Mouse (Mus musculus): ENCODE measurements around the gene Ankrd27. TPM values are rescaled to one million over a fixed set of nuclear protein-coding genes. Genes with fewer than 3 reads are reported as not detected.

The Ankrd27 gene
- polyA plus RNA-seq, 1 experiment from 2014 or later = 15.6 TPM

- 63% methylated on average over 3 of the region's 3 CpGs for WGBS
- H3K36me3 ChIP-seq = no peaks in the 10 kb centered on the region
- no peaks in the 10 kb centered on the region for H3K27me3 ChIP-seq (replicated peaks)
- H3K4me1 ChIP-seq = peaks cover 6% of the 10 kb centered on the region
- H3K9me3 ChIP-seq = 0 out of 2 replicates have a peak, but pooled peaks cover 2% of the 10 kb centered on the region
- no peak overlapping the region for H3K4me2 ChIP-seq
- H3K4me3 ChIP-seq = no peak overlapping the region
- no peak overlapping the region for H3K9ac ChIP-seq
- no peak for ATAC-seq (ENCODE audit: extremely low read depth, insufficient number of reproducible peaks, low FRiP score, low TSS enrichment)
- no peak overlapping the region for H3K27ac ChIP-seq (replicated peaks)
These were observed 95.5 kb downstream of the Ankrd27 start for GRCm38 (mm10) chr7:35681559-35681958.

GRCm38 (mm10) chr7:35683409-35684122 is 97.5 kb downstream of the Ankrd27 start:
- Histone ChIP-seq H3K27ac (replicated peaks) (no peak overlapping the region), H3K4me1 (peaks cover 22% of the 10 kb centered on the region), H3K9ac (no peak overlapping the region), H3K9me3 (0 out of 2 replicates have a peak, but pooled peaks cover 2% of the 10 kb centered on the region), H3K36me3 (no peaks in the 10 kb centered on the region), H3K4me3 (no peak overlapping the region), H3K27me3 (replicated peaks) (no peaks in the 10 kb centered on the region), H3K4me2 (no peak overlapping the region)
- 85% methylated on average over 6 of the region's 6 CpGs for WGBS
- ATAC-seq (ENCODE audit: extremely low read depth, insufficient number of reproducible peaks, low FRiP score, low TSS enrichment) = no peak

- H3K9me3 ChIP-seq = 0 out of 2 replicates have a peak, but pooled peaks cover 2% of the 10 kb centered on the region
- H3K36me3 ChIP-seq = peaks cover 15% of the 10 kb centered on the region
- H3K27me3 ChIP-seq (replicated peaks) = no peaks in the 10 kb centered on the region
- no peak overlapping the region for H3K27ac ChIP-seq (replicated peaks)
- WGBS = 61% methylated on average over 11 of the region's 11 CpGs
- H3K4me3 ChIP-seq = no peak overlapping the region
- peaks cover 22% of the 10 kb centered on the region for H3K4me1 ChIP-seq
- H3K4me2 ChIP-seq = peak overlapping the region; percentile 63
- no peak for ATAC-seq (ENCODE audit: extremely low read depth, insufficient number of reproducible peaks, low FRiP score, low TSS enrichment)
- H3K9ac ChIP-seq = peak overlapping the region; percentile 50
These were observed 100.2 kb downstream of the Ankrd27 start for GRCm38 (mm10) chr7:35686216-35686615.

- Histone ChIP-seq H3K9me3 (no peaks in the 10 kb centered on the region), H3K4me2 (peak overlapping the region; percentile 63), H3K4me3 (peak overlapping the region; percentile 28), H3K9ac (peak overlapping the region; percentile 50), H3K36me3 (peaks cover 15% of the 10 kb centered on the region), H3K27ac (replicated peaks) (no peak overlapping the region), H3K27me3 (replicated peaks) (no peaks in the 10 kb centered on the region), H3K4me1 (peaks cover 22% of the 10 kb centered on the region)
- ATAC-seq (ENCODE audit: extremely low read depth, insufficient number of reproducible peaks, low FRiP score, low TSS enrichment) = no peak
- 21% methylated on average over 13 of the region's 13 CpGs for WGBS
These were observed 100.7 kb downstream of the Ankrd27 start for GRCm38 (mm10) chr7:35686756-35687155.

GRCm38 (mm10) chr7:35687229-35687628 is 101.2 kb downstream of the Ankrd27 start:
- no peaks in the 10 kb centered on the region for H3K27me3 ChIP-seq (replicated peaks)
- WGBS = 9% methylated on average over 10 of the region's 10 CpGs
- H3K4me2 ChIP-seq = peak overlapping the region; percentile 63
- H3K4me1 ChIP-seq = peaks cover 22% of the 10 kb centered on the region
- no peak for ATAC-seq (ENCODE audit: extremely low read depth, insufficient number of reproducible peaks, low FRiP score, low TSS enrichment)
- H3K27ac ChIP-seq (replicated peaks) = no peak overlapping the region
- peak overlapping the region; percentile 28 for H3K4me3 ChIP-seq
- H3K9me3 ChIP-seq = no peaks in the 10 kb centered on the region
- H3K9ac ChIP-seq = peak overlapping the region; percentile 52; the same call in 1 of the 2 replicates
- H3K36me3 ChIP-seq = peaks cover 16% of the 10 kb centered on the region

GRCm38 (mm10) chr7:35688276-35688675 is 102.2 kb downstream of the Ankrd27 start:
- 76% methylated on average over 9 of the region's 9 CpGs for WGBS
- H3K4me1 ChIP-seq = peaks cover 22% of the 10 kb centered on the region
- no peak overlapping the region for H3K4me2 ChIP-seq
- no peak for ATAC-seq (ENCODE audit: extremely low read depth, insufficient number of reproducible peaks, low FRiP score, low TSS enrichment)
- H3K36me3 ChIP-seq = peaks cover 20% of the 10 kb centered on the region
- no peak overlapping the region for H3K4me3 ChIP-seq
- no peaks in the 10 kb centered on the region for H3K9me3 ChIP-seq
- H3K27me3 ChIP-seq (replicated peaks) = no peaks in the 10 kb centered on the region
- H3K27ac ChIP-seq (replicated peaks) = no peak overlapping the region
- 0 out of 2 replicates have a peak overlapping the region, but pooled peaks have one; percentile 38 for H3K9ac ChIP-seq

Other genes with a start within 250 kb of the Ankrd27 start
- 13.3 and 14.0 TPM in 2 replicates for gene Faap24, start 189.4 kb upstream of the Ankrd27 start, polyA plus RNA-seq (2015; fragmentation: Nextera tagmentation; extraction: Ambion mirVana)
- gene Cep89, start 189.2 kb upstream of the Ankrd27 start, polyA plus RNA-seq (2015; fragmentation: Nextera tagmentation; extraction: Ambion mirVana) = 37.3 and 39.2 TPM in 2 replicates
- 0.79 and 1.2 TPM in 2 replicates for gene Slc7a9, start 137.4 kb upstream of the Ankrd27 start, polyA plus RNA-seq (2015; fragmentation: Nextera tagmentation; extraction: Ambion mirVana)
- 0.88 and 0.99 TPM in 2 replicates for gene Tdrd12, start 48.5 kb upstream of the Ankrd27 start, polyA plus RNA-seq (2015; fragmentation: Nextera tagmentation; extraction: Ambion mirVana)
- 89.9 and 104 TPM in 2 replicates for gene Nudt19, start 29.9 kb upstream of the Ankrd27 start, polyA plus RNA-seq (2015; fragmentation: Nextera tagmentation; extraction: Ambion mirVana)
- 0.49 and 0.51 TPM in 2 replicates for gene Rgs9bp, start 662 bp upstream of the Ankrd27 start, polyA plus RNA-seq (2015; fragmentation: Nextera tagmentation; extraction: Ambion mirVana)
- 260 and 285 TPM in 2 replicates for gene Pdcd5, start 61.3 kb downstream of the Ankrd27 start, polyA plus RNA-seq (2015; fragmentation: Nextera tagmentation; extraction: Ambion mirVana)
- 11.2 and 14.3 TPM in 2 replicates for gene Dpy19l3, start 168.2 kb downstream of the Ankrd27 start, polyA plus RNA-seq (2015; fragmentation: Nextera tagmentation; extraction: Ambion mirVana)
- gene Zfp507, start 216.8 kb downstream of the Ankrd27 start, polyA plus RNA-seq (2015; fragmentation: Nextera tagmentation; extraction: Ambion mirVana) = 9.9 and 13.4 TPM in 2 replicates

Measured in heart, embryonic 13.5 days (tissue).